Mouse (Mus musculus): ENCODE results near the gene Cd300lf.

DNA sequence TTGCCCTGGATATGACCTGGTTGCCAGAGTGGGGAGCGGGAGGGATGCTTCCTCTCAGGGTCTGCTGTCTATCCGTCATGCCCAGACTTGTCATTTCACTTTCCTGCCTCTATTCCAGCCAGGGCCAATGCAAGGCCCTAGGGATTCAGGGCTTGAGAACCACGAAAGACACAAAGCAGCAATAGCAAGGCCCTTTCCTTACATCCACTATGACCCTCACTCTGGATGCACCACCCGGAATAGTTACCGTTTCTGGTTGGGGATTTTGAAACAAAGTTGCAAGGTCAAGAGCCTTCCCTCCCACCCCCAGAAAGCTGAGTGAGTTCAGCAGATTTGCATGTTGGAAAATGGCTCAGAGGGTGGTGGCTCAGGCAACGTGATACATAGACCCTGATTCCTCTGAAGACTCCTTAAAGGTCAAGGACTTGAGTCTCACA is 32.2 kb downstream of the Cd300lf start:
- TF ChIP-seq POLR2A (IDR thresholded peaks at IDR 0.05; ENCODE audit: borderline replicate concordance, low read depth, low read length) (no peak), CTCF (IDR thresholded peaks at IDR 0.05; ENCODE audit: low read depth, low read length) (no peak)
